Mouse (Mus musculus) E14TG2a.4 (cell line): ENCODE results near the gene 1700030K09Rik.

Experiments used
- CTCF ChIP-seq: conservative IDR thresholded peaks from 2 replicates; pipeline ENCODE4 v1.5.1; 2014; ENCODE audit warnings: low read length
- NANOG ChIP-seq: IDR thresholded peaks from 2 replicates; pipeline ENCODE4 v1.6.1; 2014; ENCODE audit warnings: borderline replicate concordance, low read length, mixed read lengths
- POU5F1 ChIP-seq: IDR thresholded peaks from 2 replicates; pipeline ENCODE4 v1.6.1; 2014; ENCODE audit warnings: low read length, borderline replicate concordance

- no peak for TF ChIP-seq CTCF
- TF ChIP-seq NANOG, result no peak
- no peak for TF ChIP-seq POU5F1
Measured at GRCm38 (mm10) chr8:72495411-72496111, 51.9 kb downstream of the 1700030K09Rik start.
